Mouse (Mus musculus) heart, adult 18-20 months (tissue): ENCODE data around the gene Ephx4. TPM values are rescaled to one million over a fixed set of nuclear protein-coding genes. Genes with fewer than 3 reads are reported as not detected.
A peak's percentile ranks its signal among the peaks of the same experiment; 100 is the strongest.

Experiments
- DNase-seq, 2 experiments: peaks; one replicate each; pipeline ENCODE4 v3.0.0; 2021 to 2022; ENCODE audit warnings: mixed read lengths in 1 of 2
- total RNA-seq, 2 experiments: library from RNA; stranded (reverse); gene quantifications; 2 replicates each; pipeline ENCODE4 v1.2.3; 2021

The Ephx4 gene
- total RNA-seq, 2 experiments from 2014 or later = 0.60 TPM; not detected in 1

GRCm38 (mm10) chr5:107434001-107434400 lies 31.5 kb downstream of the Ephx4 start:
- no peak for DNase-seq

GRCm38 (mm10) chr5:107436185-107436584 lies 33.6 kb downstream of the Ephx4 start:
- DNase-seq = no peak

- peak in 1 of 2 experiments; percentile 6 for DNase-seq
Measured at GRCm38 (mm10) chr5:107436587-107437209, 34.2 kb downstream of the Ephx4 start.

GRCm38 (mm10) chr5:107437464-107438281 lies 35.1 kb downstream of the Ephx4 start, which contains the start of gene Btbd8:
TSS of gene Btbd8 (plus strand) at chr5:107437997.
- peak; percentile 95 to 97 for DNase-seq

- DNase-seq = no peak
Measured at GRCm38 (mm10) chr5:107438353-107438752, 35.8 kb downstream of the Ephx4 start.

GRCm38 (mm10) chr5:107441881-107442280 lies 39.3 kb downstream of the Ephx4 start:
- DNase-seq = no peak

- no peak for DNase-seq
Measured at GRCm38 (mm10) chr5:107444251-107444650, 41.7 kb downstream of the Ephx4 start.

GRCm38 (mm10) chr5:107447977-107448376 lies 45.4 kb downstream of the Ephx4 start:
- DNase-seq = no peak

- no peak for DNase-seq
Measured at GRCm38 (mm10) chr5:107448784-107449183, 46.2 kb downstream of the Ephx4 start.

GRCm38 (mm10) chr5:107449620-107450019 lies 47.1 kb downstream of the Ephx4 start:
- no peak for DNase-seq

- DNase-seq = no peak
Measured at GRCm38 (mm10) chr5:107450299-107450698, 47.8 kb downstream of the Ephx4 start.

- DNase-seq = no peak
Measured at GRCm38 (mm10) chr5:107462147-107463076, 59.9 kb downstream of the Ephx4 start.

GRCm38 (mm10) chr5:107466501-107466900 lies 64.0 kb downstream of the Ephx4 start:
- DNase-seq = no peak

GRCm38 (mm10) chr5:107467098-107467497 lies 64.6 kb downstream of the Ephx4 start:
- no peak for DNase-seq

GRCm38 (mm10) chr5:107470600-107471329 lies 68.2 kb downstream of the Ephx4 start:
- no peak for DNase-seq

Other genes starting within 250 kb of the Ephx4 start
- gene Tgfbr3, start 113.1 kb upstream of the Ephx4 start, total RNA-seq = 10 to 100 TPM; 36.4 to 44.5 TPM
- gene Brdt, start 71.6 kb upstream of the Ephx4 start, total RNA-seq = under 1 TPM; 0.15 to 0.49 TPM
- not detected for gene Lpcat2b, start 28.8 kb downstream of the Ephx4 start, total RNA-seq
- 1 to 10 TPM; 4.2 to 6.5 TPM for gene Btbd8, start 35.3 kb downstream of the Ephx4 start, total RNA-seq
- not detected for gene Gm42669, start 104.9 kb downstream of the Ephx4 start, total RNA-seq
- not detected for gene 1700028K03Rik, start 132.0 kb downstream of the Ephx4 start, total RNA-seq
- gene Rpap2, start 194.6 kb downstream of the Ephx4 start, total RNA-seq = 1 to 10 TPM; 6.8 to 9.6 TPM
- gene Glmn, start 195.2 kb downstream of the Ephx4 start, total RNA-seq = 1 to 10 TPM; 3.8 to 4.2 TPM